Mouse (Mus musculus): ENCODE results near the gene Noxo1. TPM values are rescaled to one million over a fixed set of nuclear protein-coding genes. Genes with fewer than 3 reads are reported as not detected.

The Noxo1 gene
- total RNA-seq, 1 experiment from 2014 or later, result 4.5 TPM

DNA sequence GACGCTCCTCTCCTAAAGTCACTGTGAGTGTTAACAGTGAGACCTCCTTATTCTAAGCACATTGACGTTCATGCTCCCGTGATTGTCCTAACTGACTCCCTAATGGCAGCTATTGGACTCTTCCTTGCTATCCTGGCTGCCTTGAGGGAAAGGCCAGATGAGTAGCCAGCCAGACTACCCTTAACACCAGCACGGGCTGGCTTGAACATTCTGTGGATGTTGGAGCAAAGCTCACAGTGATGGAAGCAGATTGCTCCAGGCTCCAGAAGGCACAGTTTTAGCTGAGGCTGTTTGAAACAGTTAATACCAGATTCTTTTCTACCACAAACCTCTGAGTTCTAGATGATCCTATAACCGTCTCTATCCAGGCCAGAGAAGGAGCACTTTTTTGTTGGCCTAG is 47.9 kb downstream of the Noxo1 start:
- no peak for DNase-seq

- DNase-seq, result no peak
Observed at GRCm38 (mm10) chr17:24744381-24744780, 48.3 kb downstream of the Noxo1 start.

DNA sequence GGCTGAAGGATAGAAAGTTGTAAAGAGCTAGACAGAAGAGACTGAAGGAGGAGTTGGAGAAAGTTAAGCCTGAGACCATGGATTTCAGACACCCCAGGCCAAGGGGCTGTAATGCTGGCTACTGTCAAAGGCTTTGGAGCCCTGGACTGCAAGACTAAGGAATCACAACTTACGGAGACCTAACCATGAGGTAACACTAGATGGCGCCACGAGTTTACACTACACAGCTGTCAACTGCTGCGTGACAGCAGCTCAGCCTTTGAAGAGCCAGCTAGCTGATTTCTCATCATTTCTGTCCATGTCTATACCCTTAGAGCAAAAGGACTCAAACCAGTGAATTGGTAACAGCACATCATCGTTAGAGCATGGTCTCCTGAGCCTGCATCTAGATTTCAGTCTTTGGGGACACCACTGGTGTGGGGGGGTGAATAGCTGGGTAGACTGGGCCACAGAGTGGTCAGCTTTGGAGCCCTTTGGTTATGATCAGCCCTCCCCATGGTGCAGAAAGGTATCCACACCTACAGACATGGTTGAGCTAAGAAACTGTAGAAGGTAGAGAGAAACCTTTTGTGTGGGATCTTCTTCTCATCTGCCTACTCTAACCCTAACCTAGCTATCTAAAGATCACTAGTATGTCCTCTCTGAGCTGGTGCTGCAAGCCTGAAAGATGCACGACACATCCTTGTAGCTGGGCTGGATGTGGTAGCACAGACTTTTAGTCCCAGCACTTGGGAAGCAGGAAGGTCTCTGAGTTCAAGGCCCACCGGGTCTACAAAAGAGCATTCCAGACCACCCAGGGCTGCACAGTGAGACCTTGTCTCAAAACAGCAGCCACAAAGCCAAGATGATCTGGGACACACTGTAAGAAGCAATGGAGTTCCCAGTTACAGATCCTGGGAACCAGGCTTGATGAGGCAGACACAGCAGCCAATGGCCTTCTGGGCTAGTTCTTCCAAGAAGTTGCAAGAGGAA is 49.8 kb downstream of the Noxo1 start:
- DNase-seq, result peak; percentile 76

- no peak for DNase-seq
Observed at GRCm38 (mm10) chr17:24746986-24747385, 51.0 kb downstream of the Noxo1 start.

Other genes starting within 250 kb of the Noxo1 start
- gene E4f1, start 225.9 kb upstream of the Noxo1 start, total RNA-seq (2021), result 21.7 and 33.7 TPM in 2 replicates
- 71.8 and 83.4 TPM in 2 replicates for gene Pgp, start 225.8 kb upstream of the Noxo1 start, total RNA-seq (2021)
- gene Bricd5, start 222.3 kb upstream of the Noxo1 start, total RNA-seq (2021), result 0.85 and 0.95 TPM in 2 replicates
- 29.7 and 37.3 TPM in 2 replicates for gene Mlst8, start 217.2 kb upstream of the Noxo1 start, total RNA-seq (2021)
- 26.2 and 60.8 TPM in 2 replicates for gene Caskin1, start 207.6 kb upstream of the Noxo1 start, total RNA-seq (2021)
- gene Traf7, start 168.3 kb upstream of the Noxo1 start, total RNA-seq (2021), result 105 and 133 TPM in 2 replicates
- 1.3 and 1.4 TPM in 2 replicates for gene Rab26, start 162.0 kb upstream of the Noxo1 start, total RNA-seq (2021)
- gene Pkd1, start 146.4 kb upstream of the Noxo1 start, total RNA-seq (2021), result 45.2 and 65.8 TPM in 2 replicates
- gene Tsc2, start 63.6 kb upstream of the Noxo1 start, total RNA-seq (2021), result 108 and 138 TPM in 2 replicates
- gene Nthl1, start 63.6 kb upstream of the Noxo1 start, total RNA-seq (2021), result 7.2 and 12.6 TPM in 2 replicates
- gene Slc9a3r2, start 45.9 kb upstream of the Noxo1 start, total RNA-seq (2021), result 53.4 and 63.5 TPM in 2 replicates
- not detected in 2 replicates for gene Npw, start 37.8 kb upstream of the Noxo1 start, total RNA-seq (2021)
- gene Zfp598, start 26.5 kb upstream of the Noxo1 start, total RNA-seq (2021), result 53.9 and 54.7 TPM in 2 replicates
- 1.2 and 2.1 TPM in 2 replicates for gene Syngr3, start 6.3 kb upstream of the Noxo1 start, total RNA-seq (2021)
- gene Gfer, start 78 bp upstream of the Noxo1 start, total RNA-seq (2021), result 30.5 and 33.5 TPM in 2 replicates
- gene Tbl3, start 11.4 kb downstream of the Noxo1 start, total RNA-seq (2021), result 33.3 and 39.6 TPM in 2 replicates
- gene Rnf151, start 21.8 kb downstream of the Noxo1 start, total RNA-seq (2021), result 0.27 and 0.81 TPM in 2 replicates
- gene Rps2, start 21.9 kb downstream of the Noxo1 start, total RNA-seq (2021), result 579 and 669 TPM in 2 replicates
- 230 and 272 TPM in 2 replicates for gene Ndufb10, start 28.2 kb downstream of the Noxo1 start, total RNA-seq (2021)
- 0.24 TPM in 1 of 2 replicates, not detected in the other for gene Rpl3l, start 31.6 kb downstream of the Noxo1 start, total RNA-seq (2021)
- 87.5 and 89.3 TPM in 2 replicates for gene Msrb1, start 40.4 kb downstream of the Noxo1 start, total RNA-seq (2021)
- 2.8 and 3.0 TPM in 2 replicates for gene Hs3st6, start 56.8 kb downstream of the Noxo1 start, total RNA-seq (2021)
- 0.76 and 1.7 TPM in 2 replicates for gene Meiob, start 108.1 kb downstream of the Noxo1 start, total RNA-seq (2021)
- 88.2 and 124 TPM in 2 replicates for gene Hagh, start 143.9 kb downstream of the Noxo1 start, total RNA-seq (2021)
- 34.6 and 35.5 TPM in 2 replicates for gene Fahd1, start 154.1 kb downstream of the Noxo1 start, total RNA-seq (2021)
- gene Igfals, start 169.8 kb downstream of the Noxo1 start, total RNA-seq (2021), result 1.5 and 3.0 TPM in 2 replicates
- gene Nubp2, start 190.1 kb downstream of the Noxo1 start, total RNA-seq (2021), result 55.1 and 55.9 TPM in 2 replicates
- 29.2 and 30.9 TPM in 2 replicates for gene Spsb3, start 190.4 kb downstream of the Noxo1 start, total RNA-seq (2021)
- 54.0 and 69.2 TPM in 2 replicates for gene Eme2, start 198.9 kb downstream of the Noxo1 start, total RNA-seq (2021)
- 147 and 189 TPM in 2 replicates for gene Mrps34, start 198.9 kb downstream of the Noxo1 start, total RNA-seq (2021)
- 85.2 and 112 TPM in 2 replicates for gene Nme3, start 200.3 kb downstream of the Noxo1 start, total RNA-seq (2021)
- gene Mapk8ip3, start 240.7 kb downstream of the Noxo1 start, total RNA-seq (2021), result 157 and 177 TPM in 2 replicates

Measured in adrenal gland, postnatal 25 days (tissue).